In genomic region chr6:28823802-28824201, GRCm38 (mm10) we compare ENCODE assay signal across 16 mouse cellular contexts. TPM values are rescaled to one million over a fixed set of nuclear protein-coding genes. Genes with fewer than 3 reads are reported as not detected.
DNase-seq lines count a peak whose midpoint lies in the region; ATAC-seq and TF ChIP-seq lines count a peak whose summit lies in the region.
"Had no signal": no experiment of that assay in that cellular context is flagged by ENCODE, and none has a peak within 500 bp of the region (broad histone marks: within the 10 kb centered on the region; RNA-seq: fewer than 3 reads in every experiment).

No protein-coding gene starts in this region.

- H3K4me2 ChIP-seq in myocyte (ENCODE audit: low read depth): no peak overlapping the region
- H3K4me2 ChIP-seq: hindbrain, embryonic 15.5 days; limb, embryonic 12.5 days; lung, embryonic 14.5 days; midbrain, embryonic 13.5 days had no signal

- H3K79me2 ChIP-seq in myocyte (ENCODE audit: control insufficient read depth, insufficient read depth): no peaks in the 10 kb centered on the region

- H3K36me3 ChIP-seq in myocyte (ENCODE audit: control insufficient read depth, insufficient read depth): no peaks in the 10 kb centered on the region
- H3K36me3 ChIP-seq: hindbrain, embryonic 15.5 days; limb, embryonic 12.5 days had no signal

- TF ChIP-seq POLR2A in myocyte (IDR thresholded peaks at IDR 0.05; ENCODE audit: insufficient read length, low read depth): no peak

- H3K27ac ChIP-seq in layer of hippocampus, adult 2 months: peak overlapping the region; percentile 36; the same call in 1 of the 2 replicates
- H3K27ac ChIP-seq: hindbrain, embryonic 15.5 days; limb, embryonic 12.5 days; midbrain, embryonic 13.5 days had no signal

- H3ac ChIP-seq in myocyte (ENCODE audit: control insufficient read depth, insufficient read length): no peak overlapping the region

- no peak overlapping the region for H3K4me3 ChIP-seq in layer of hippocampus, adult 2 months
- no peak overlapping the region for H3K4me3 ChIP-seq in myocyte
- H3K4me3 ChIP-seq: hindbrain, embryonic 15.5 days; limb, embryonic 12.5 days; midbrain, embryonic 13.5 days had no signal

- no peak for TF ChIP-seq CTCF in layer of hippocampus, adult 2 months (conservative IDR thresholded peaks at IDR 0.05)

- no peak for DNase-seq in layer of hippocampus, adult 2 months (ENCODE audit: low spot score in 2 of 2)
- DNase-seq in layer of hippocampus, adult 11-12 months (ENCODE audit: low spot score): no peak
- DNase-seq in adipocyte (ENCODE audit: low spot score): peak; percentile 99
- peak; percentile 68 for DNase-seq in gonadal fat pad, adult 2 months (ENCODE audit: low read depth)
- no peak for DNase-seq in natural killer cell, adult 2 months (ENCODE audit: low spot score in 2 of 2)
- DNase-seq: embryo, embryonic 11 days; gastrocnemius, postnatal 10 days; lung, embryonic 14.5 days; right cerebral cortex, adult 18-20 months; thymus, adult 2 months had no signal

- H3K27me3 ChIP-seq in myocyte (ENCODE audit: control insufficient read depth, insufficient read depth, insufficient read length): no peaks in the 10 kb centered on the region
- H3K27me3 ChIP-seq: hindbrain, embryonic 15.5 days; midbrain, embryonic 13.5 days had no signal

- ATAC-seq in megakaryocyte-erythroid progenitor cell, adult 5-6 weeks (replicated peaks; ENCODE audit: low FRiP score, low TSS enrichment, poor library complexity, severe bottlenecking): no peak
- ATAC-seq: activated CD4-positive, CD25-positive, alpha-beta regulatory T cell, adult 4 months; midbrain, embryonic 13.5 days had no signal

TF ChIP-seq in myocyte, 11 proteins besides CTCF, POLR2A, EP300 and RAD21:
- TF ChIP-seq CEBPB (IDR thresholded peaks at IDR 0.05; ENCODE audit: insufficient read depth, poor library complexity, severe bottlenecking): peak; percentile 87
- TF ChIP-seq TCF3 (IDR thresholded peaks at IDR 0.05; ENCODE audit: insufficient read length, low read depth): no peak

RNA-seq across cellular contexts. Expression of gene Lrrc4, which starts 7.7 kb away (rescaled TPM):
- 10 to 100 TPM; 96.2 to 98.8 TPM for total RNA-seq in layer of hippocampus, adult 2 months (2021)
- 1.8 and 2.3 TPM in 2 replicates for polyA plus RNA-seq in gonadal fat pad, adult 2 months (2012; rRNA removed)
- 0.72 TPM for polyA plus RNA-seq in myocyte (2012; fragmentation: generic; extraction: Trizol)
- not detected in 2 replicates for total RNA-seq in megakaryocyte-erythroid progenitor cell, adult 5-6 weeks (2014; fragmentation: Nextera tagmentation)
- 0.05 TPM in 1 of 2 replicates, not detected in the other for total RNA-seq in megakaryocyte-erythroid progenitor cell, adult 5-6 weeks (2017)

Comparison
In these comparisons a context has a peak if more than half of its experiments do, and no peak if none do; other contexts are left out.
1. DNase-seq: peak in adipocyte (single experiment) and gonadal fat pad, adult 2 months (single experiment); none in layer of hippocampus, adult 2 months (0 of 2), layer of hippocampus, adult 11-12 months (single experiment) and natural killer cell, adult 2 months (0 of 2).
2. RNA of gene Lrrc4, which starts 7.7 kb away (total RNA-seq): 96.2 to 98.8 TPM in layer of hippocampus, adult 2 months; 0.05 TPM in megakaryocyte-erythroid progenitor cell, adult 5-6 weeks; every median in the first group is over 10 times any median in the second.